Mouse (Mus musculus): ENCODE results near the gene Uckl1. TPM values are rescaled to one million over a fixed set of nuclear protein-coding genes. Genes with fewer than 3 reads are reported as not detected.
A peak's percentile ranks its signal among the peaks of the same experiment; 100 is the strongest.

Gene Uckl1
- polyA plus RNA-seq, 1 experiment from 2014 or later: 82.5 TPM

GRCm38 (mm10) chr2:181569856-181570255 lies 14.8 kb downstream of the Uckl1 start:
- H3K4me2 ChIP-seq (replicated peaks): no peak overlapping the region
- H3K36me3 ChIP-seq: peaks cover 38% of the 10 kb centered on the region
- H3K9ac ChIP-seq (replicated peaks): no peak overlapping the region
- H3K27ac ChIP-seq: no peak overlapping the region
- ATAC-seq: 0 out of 2 replicates have a peak, but pooled peaks have one; percentile 40
- H3K4me1 ChIP-seq (replicated peaks): no peaks in the 10 kb centered on the region
- H3K27me3 ChIP-seq: no peaks in the 10 kb centered on the region
- H3K9me3 ChIP-seq: 0 out of 2 replicates have a peak, but pooled peaks cover 6% of the 10 kb centered on the region
- 95% methylated on average over 10 of the region's 10 CpGs for WGBS
- H3K4me3 ChIP-seq (replicated peaks): no peak overlapping the region

GRCm38 (mm10) chr2:181568272-181569008 lies 16.3 kb downstream of the Uckl1 start:
- H3K27ac ChIP-seq: no peak overlapping the region
- WGBS: 81% methylated on average over 7 of the region's 7 CpGs

GRCm38 (mm10) chr2:181567338-181567737 lies 17.4 kb downstream of the Uckl1 start:
- H3K27ac ChIP-seq: no peak overlapping the region
- H3K9ac ChIP-seq (replicated peaks): no peak overlapping the region
- 0 out of 2 replicates have a peak, but pooled peaks cover 6% of the 10 kb centered on the region for H3K9me3 ChIP-seq
- H3K4me3 ChIP-seq (replicated peaks): no peak overlapping the region
- WGBS: 85% methylated on average over 3 of the region's 3 CpGs
- H3K36me3 ChIP-seq: peaks cover 14% of the 10 kb centered on the region
- no peaks in the 10 kb centered on the region for H3K27me3 ChIP-seq
- ATAC-seq: no peak
- no peak overlapping the region for H3K4me2 ChIP-seq (replicated peaks)
- H3K4me1 ChIP-seq (replicated peaks): no peaks in the 10 kb centered on the region

More at GRCm38 (mm10) chr2:181568272-181569008, 16.3 kb downstream of the Uckl1 start:
- Histone ChIP-seq H3K4me1 (replicated peaks) (no peaks in the 10 kb centered on the region), H3K9ac (replicated peaks) (no peak overlapping the region), H3K9me3 (0 out of 2 replicates have a peak, but pooled peaks cover 6% of the 10 kb centered on the region), H3K4me2 (replicated peaks) (no peak overlapping the region), H3K27me3 (no peaks in the 10 kb centered on the region), H3K36me3 (peaks cover 24% of the 10 kb centered on the region), H3K4me3 (replicated peaks) (no peak overlapping the region)
- ATAC-seq: no peak

- no peak for ATAC-seq
- no peak overlapping the region for H3K4me2 ChIP-seq (replicated peaks)
- no peak overlapping the region for H3K9ac ChIP-seq (replicated peaks)
- H3K36me3 ChIP-seq: peaks cover 54% of the 10 kb centered on the region
- no peaks in the 10 kb centered on the region for H3K4me1 ChIP-seq (replicated peaks)
- H3K27ac ChIP-seq: no peak overlapping the region
- H3K27me3 ChIP-seq: no peaks in the 10 kb centered on the region
- H3K9me3 ChIP-seq: no peaks in the 10 kb centered on the region
- H3K4me3 ChIP-seq (replicated peaks): no peak overlapping the region
Measured at GRCm38 (mm10) chr2:181553772-181554171, 30.9 kb downstream of the Uckl1 start.

GRCm38 (mm10) chr2:181550233-181550632 lies 34.5 kb downstream of the Uckl1 start:
- Histone ChIP-seq H3K36me3 (peaks cover 84% of the 10 kb centered on the region), H3K27me3 (no peaks in the 10 kb centered on the region)
- no peak for ATAC-seq

GRCm38 (mm10) chr2:181548682-181549081 lies 36.0 kb downstream of the Uckl1 start:
- Histone ChIP-seq H3K27me3 (no peaks in the 10 kb centered on the region), H3K36me3 (peaks cover 78% of the 10 kb centered on the region), H3K9me3 (no peaks in the 10 kb centered on the region), H3K4me3 (replicated peaks) (no peak overlapping the region), H3K27ac (no peak overlapping the region), H3K9ac (replicated peaks) (no peak overlapping the region), H3K4me2 (replicated peaks) (no peak overlapping the region), H3K4me1 (replicated peaks) (no peaks in the 10 kb centered on the region)
- WGBS: 95% methylated on average over 5 of the region's 5 CpGs
- ATAC-seq: no peak

More at GRCm38 (mm10) chr2:181550233-181550632, 34.5 kb downstream of the Uckl1 start:
- Histone ChIP-seq H3K9ac (replicated peaks) (no peak overlapping the region), H3K27ac (no peak overlapping the region), H3K4me3 (replicated peaks) (no peak overlapping the region), H3K4me2 (replicated peaks) (no peak overlapping the region), H3K9me3 (no peaks in the 10 kb centered on the region), H3K4me1 (replicated peaks) (no peaks in the 10 kb centered on the region)
- 92% methylated on average over 2 of the region's 2 CpGs for WGBS

- H3K4me3 ChIP-seq (replicated peaks): no peak overlapping the region
- no peak overlapping the region for H3K27ac ChIP-seq
- H3K4me2 ChIP-seq (replicated peaks): no peak overlapping the region
- no peaks in the 10 kb centered on the region for H3K4me1 ChIP-seq (replicated peaks)
- peaks cover 74% of the 10 kb centered on the region for H3K36me3 ChIP-seq
- H3K9me3 ChIP-seq: no peaks in the 10 kb centered on the region
- 79% methylated on average over 1 of the region's 1 CpGs for WGBS
- H3K9ac ChIP-seq (replicated peaks): no peak overlapping the region
- no peak for ATAC-seq
- H3K27me3 ChIP-seq: no peaks in the 10 kb centered on the region
Measured at GRCm38 (mm10) chr2:181548227-181548626, 36.5 kb downstream of the Uckl1 start.

GRCm38 (mm10) chr2:181546142-181546541 lies 38.5 kb downstream of the Uckl1 start:
- H3K4me1 ChIP-seq (replicated peaks): no peaks in the 10 kb centered on the region
- WGBS: 95% methylated on average over 7 of the region's 7 CpGs
- H3K27ac ChIP-seq: no peak overlapping the region
- no peak overlapping the region for H3K4me3 ChIP-seq (replicated peaks)
- H3K9ac ChIP-seq (replicated peaks): no peak overlapping the region
- H3K9me3 ChIP-seq: no peaks in the 10 kb centered on the region
- H3K27me3 ChIP-seq: no peaks in the 10 kb centered on the region
- H3K4me2 ChIP-seq (replicated peaks): no peak overlapping the region
- ATAC-seq: no peak
- peaks cover 54% of the 10 kb centered on the region for H3K36me3 ChIP-seq

- no peak overlapping the region for H3K27ac ChIP-seq
- H3K27me3 ChIP-seq: no peaks in the 10 kb centered on the region
- H3K36me3 ChIP-seq: peaks cover 11% of the 10 kb centered on the region
- 95% methylated on average over 6 of the region's 6 CpGs for WGBS
- H3K4me2 ChIP-seq (replicated peaks): no peak overlapping the region
- H3K9ac ChIP-seq (replicated peaks): no peak overlapping the region
- no peak overlapping the region for H3K4me3 ChIP-seq (replicated peaks)
- peaks cover 9% of the 10 kb centered on the region for H3K4me1 ChIP-seq (replicated peaks)
- no peaks in the 10 kb centered on the region for H3K9me3 ChIP-seq
- no peak for ATAC-seq
Measured at GRCm38 (mm10) chr2:181541761-181542380, 42.8 kb downstream of the Uckl1 start.

GRCm38 (mm10) chr2:181537444-181538047 lies 47.1 kb downstream of the Uckl1 start:
- H3K4me3 ChIP-seq (replicated peaks): no peak overlapping the region
- peak overlapping the region; percentile 65 for H3K27ac ChIP-seq
- H3K9me3 ChIP-seq: no peaks in the 10 kb centered on the region
- peak; percentile 77 for ATAC-seq
- WGBS: 88% methylated on average over 2 of the region's 2 CpGs
- peak overlapping the region; percentile 28; the same call in 1 of the 2 replicates for H3K9ac ChIP-seq (replicated peaks)
- no peaks in the 10 kb centered on the region for H3K27me3 ChIP-seq
- H3K36me3 ChIP-seq: peaks cover 3% of the 10 kb centered on the region; the same call in 1 of the 2 replicates
- no peak overlapping the region for H3K4me2 ChIP-seq (replicated peaks)
- peaks cover 9% of the 10 kb centered on the region for H3K4me1 ChIP-seq (replicated peaks)

- Histone ChIP-seq H3K9me3 (0 out of 2 replicates have a peak, but pooled peaks cover 6% of the 10 kb centered on the region), H3K4me1 (replicated peaks) (peaks cover 9% of the 10 kb centered on the region), H3K4me2 (replicated peaks) (no peak overlapping the region), H3K36me3 (peaks cover 15% of the 10 kb centered on the region), H3K27me3 (no peaks in the 10 kb centered on the region), H3K27ac (no peak overlapping the region), H3K4me3 (replicated peaks) (no peak overlapping the region), H3K9ac (replicated peaks) (no peak overlapping the region)
- WGBS: 96% methylated on average over 2 of the region's 2 CpGs
- ATAC-seq: no peak
Measured at GRCm38 (mm10) chr2:181536410-181536809, 48.3 kb downstream of the Uckl1 start.

- Histone ChIP-seq H3K4me2 (replicated peaks) (no peak overlapping the region), H3K4me3 (replicated peaks) (no peak overlapping the region), H3K9me3 (0 out of 2 replicates have a peak, but pooled peaks cover 6% of the 10 kb centered on the region), H3K9ac (replicated peaks) (no peak overlapping the region), H3K27me3 (no peaks in the 10 kb centered on the region), H3K36me3 (peaks cover 42% of the 10 kb centered on the region), H3K4me1 (replicated peaks) (peaks cover 2% of the 10 kb centered on the region), H3K27ac (no peak overlapping the region)
- 99% methylated on average over 3 of the region's 3 CpGs for WGBS
- no peak for ATAC-seq
Measured at GRCm38 (mm10) chr2:181532589-181532988, 52.1 kb downstream of the Uckl1 start.

Data from midbrain, embryonic 13.5 days (tissue).